In the genomic region with DNA sequence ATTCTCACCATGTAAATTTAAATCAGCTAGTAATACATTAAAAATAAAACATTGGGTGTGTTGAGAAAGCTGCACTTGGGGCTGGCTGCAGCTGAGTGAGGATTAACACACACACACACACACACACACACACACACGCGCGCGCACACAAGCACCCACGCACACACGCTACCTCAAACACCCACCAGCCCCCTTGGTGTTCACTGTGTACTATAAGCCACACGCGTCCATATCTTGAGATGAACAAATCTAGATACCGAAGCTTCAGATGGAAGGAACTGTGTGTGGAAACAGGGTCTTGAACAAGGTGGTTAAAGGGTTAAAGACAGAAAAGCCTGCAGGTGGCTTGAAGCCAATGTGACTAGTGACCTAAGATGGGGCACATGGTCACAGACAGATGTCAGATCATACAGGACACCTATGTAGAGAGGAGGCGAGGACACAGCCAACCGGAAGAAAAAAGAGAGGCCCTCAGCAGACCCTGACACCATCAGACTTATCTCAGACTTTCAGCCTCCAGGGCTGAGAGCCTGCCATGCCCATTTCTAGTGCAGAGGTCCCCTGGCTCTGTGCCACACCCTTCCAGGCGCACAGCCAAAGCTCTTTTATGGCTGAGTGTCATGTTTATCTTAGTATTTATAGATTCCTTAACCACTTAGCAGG, we compare ENCODE assay signal across 8 mouse cellular contexts. TPM values are rescaled to one million over a fixed set of nuclear protein-coding genes. Genes with fewer than 3 reads are reported as not detected.
DNase-seq lines count a peak whose midpoint lies in the region; ATAC-seq and TF ChIP-seq lines count a peak whose summit lies in the region.
"Had no signal": no experiment of that assay in that cellular context is flagged by ENCODE, and none has a peak within 500 bp of the region (broad histone marks: within the 10 kb centered on the region; RNA-seq: fewer than 3 reads in every experiment).

No protein-coding gene starts in this region.

- no peaks in the 10 kb centered on the region for H3K27me3 ChIP-seq in G1E (ENCODE audit: insufficient read depth, low read length)
- no peaks in the 10 kb centered on the region for H3K27me3 ChIP-seq in forebrain, postnatal 0 days (ENCODE audit: insufficient read depth, low read length)
- H3K27me3 ChIP-seq in liver, postnatal 0 days (ENCODE audit: insufficient read depth, low read length): no peaks in the 10 kb centered on the region
- H3K27me3 ChIP-seq: embryonic facial prominence, embryonic 13.5 days had no signal

- H3K4me1 ChIP-seq in G1E (ENCODE audit: insufficient read depth, low read depth, low read length): 0 out of 2 replicates have a peak, but pooled peaks cover 5% of the 10 kb centered on the region
- no peaks in the 10 kb centered on the region for H3K4me1 ChIP-seq in forebrain, postnatal 0 days (ENCODE audit: insufficient read depth)
- peaks cover 21% of the 10 kb centered on the region for H3K4me1 ChIP-seq in liver, postnatal 0 days (ENCODE audit: insufficient read depth)

- H3K27ac ChIP-seq in forebrain, postnatal 0 days (ENCODE audit: low read depth, low read length): no peak overlapping the region
- peak overlapping the region; percentile 83 for H3K27ac ChIP-seq in liver, postnatal 0 days (ENCODE audit: low read depth)
- H3K27ac ChIP-seq: embryonic facial prominence, embryonic 13.5 days had no signal

- peak; percentile 86 for TF ChIP-seq EP300 in liver, postnatal 0 days (IDR thresholded peaks at IDR 0.05; ENCODE audit: low read depth)

- DNase-seq in G1E (ENCODE audit: low spot score): peak; percentile 77
- DNase-seq in NIH3T3 (ENCODE audit: low read depth): peak; percentile 61
- DNase-seq in forebrain, postnatal 0 days: peak; percentile 70
- peak; percentile 91 for DNase-seq in liver, postnatal 0 days
- DNase-seq in spleen, postnatal 14 days (ENCODE audit: low spot score in 2 of 2): peak; percentile 71 to 76
- no peak for DNase-seq in embryo, embryonic 9.5 days (ENCODE audit: extremely low spot score)

- TF ChIP-seq CTCF in G1E (IDR thresholded peaks at IDR 0.05; ENCODE audit: low read depth, low read length): no peak
- TF ChIP-seq CTCF in forebrain, postnatal 0 days (IDR thresholded peaks at IDR 0.05; ENCODE audit: low read depth): no peak
- no peak for TF ChIP-seq CTCF in liver, postnatal 0 days (IDR thresholded peaks at IDR 0.05; ENCODE audit: low read depth)

- no peak overlapping the region for H3K9ac ChIP-seq in forebrain, postnatal 0 days
- no peak overlapping the region for H3K9ac ChIP-seq in liver, postnatal 0 days (replicated peaks)
- H3K9ac ChIP-seq: embryonic facial prominence, embryonic 13.5 days had no signal

- peaks cover 62% of the 10 kb centered on the region for H3K9me3 ChIP-seq in G1E (replicated peaks)
- H3K9me3 ChIP-seq in forebrain, postnatal 0 days (ENCODE audit: low read length): no peaks in the 10 kb centered on the region
- no peaks in the 10 kb centered on the region for H3K9me3 ChIP-seq in liver, postnatal 0 days (ENCODE audit: low read length)
- H3K9me3 ChIP-seq: embryonic facial prominence, embryonic 13.5 days had no signal

- WGBS in forebrain, postnatal 0 days: 71% methylated on average over 12 of the region's 12 CpGs
- 57% methylated on average over 12 of the region's 12 CpGs for WGBS in liver, postnatal 0 days (ENCODE audit: insufficient replicate concordance)

- peak; percentile 55 for ATAC-seq in G1E (ENCODE audit: extremely low read depth, insufficient number of reproducible peaks, low FRiP score, poor library complexity, severe bottlenecking)
- 0 out of 2 replicates have a peak, but pooled peaks have one; percentile 23 for ATAC-seq in forebrain, postnatal 0 days
- peak; percentile 66 to 87 for ATAC-seq in hematopoietic stem cell, adult 5-6 weeks (replicated peaks in 1 of 2; ENCODE audit: insufficient read depth in 1 of 2, low FRiP score in 2 of 2, low TSS enrichment in 1 of 2, low read depth in 1 of 2, poor library complexity in 2 of 2, severe bottlenecking in 2 of 2)
- peak; percentile 97 for ATAC-seq in liver, postnatal 0 days

- no peaks in the 10 kb centered on the region for H3K36me3 ChIP-seq in G1E (replicated peaks)
- H3K36me3 ChIP-seq in forebrain, postnatal 0 days (ENCODE audit: insufficient read depth): no peaks in the 10 kb centered on the region
- H3K36me3 ChIP-seq in liver, postnatal 0 days (replicated peaks; ENCODE audit: insufficient read depth, low read length): no peaks in the 10 kb centered on the region
- H3K36me3 ChIP-seq: embryonic facial prominence, embryonic 13.5 days had no signal

- no peak overlapping the region for H3K4me3 ChIP-seq in G1E (ENCODE audit: low read depth, low read length)
- H3K4me3 ChIP-seq in forebrain, postnatal 0 days (ENCODE audit: low read depth, low read length): no peak overlapping the region
- no peak overlapping the region for H3K4me3 ChIP-seq in liver, postnatal 0 days (ENCODE audit: low read depth, low read length)
- H3K4me3 ChIP-seq: embryonic facial prominence, embryonic 13.5 days had no signal

- no peak overlapping the region for H3K4me2 ChIP-seq in forebrain, postnatal 0 days (ENCODE audit: low read depth)
- peak overlapping the region; percentile 11 for H3K4me2 ChIP-seq in liver, postnatal 0 days (ENCODE audit: low read depth, low read length)
- H3K4me2 ChIP-seq: embryonic facial prominence, embryonic 13.5 days had no signal

RNA-seq across cellular contexts. Expression of a gene that starts 40.5 kb away (rescaled TPM):
- not detected in 2 replicates for total RNA-seq in G1E (2014; fragmentation: Nextera tagmentation)
- 0.06 and 0.27 TPM in 2 replicates for total RNA-seq in G1E (2017)
- not detected in 2 replicates for polyA plus RNA-seq in G1E (2012)
- total RNA-seq in forebrain, postnatal 0 days (2014; rRNA removed): 1.8 and 2.0 TPM in 2 replicates
- polyA plus RNA-seq in forebrain, postnatal 0 days (2015; fragmentation: Nextera tagmentation; extraction: Ambion mirVana): 1.2 and 1.8 TPM in 2 replicates
- 0.38 and 0.55 TPM in 2 replicates for total RNA-seq in hematopoietic stem cell, adult 5-6 weeks (2017)
- polyA plus RNA-seq in liver, postnatal 0 days (2015; fragmentation: Nextera tagmentation; extraction: Ambion mirVana): 1.9 and 2.5 TPM in 2 replicates

Comparison
In these comparisons a context has a peak if more than half of its experiments do, and no peak if none do; other contexts are left out.
1. ATAC-seq: peak in every context shown above with its lines; median percentile 97 in liver, postnatal 0 days; 76 in hematopoietic stem cell, adult 5-6 weeks; 55 in G1E; 23 in forebrain, postnatal 0 days.